Mouse (Mus musculus): ENCODE measurements around the gene Atad1. TPM values are rescaled to one million over a fixed set of nuclear protein-coding genes. Genes with fewer than 3 reads are reported as not detected.
"Not testable (repeated sequence)": the region's sequence is repeated elsewhere in the genome, so short reads cannot be mapped to it uniquely, and the experiment has no call there.

The Atad1 gene
- polyA plus RNA-seq, 1 experiment from 2014 or later = 123 TPM

GRCm38 (mm10) chr19:32710288-32710687 lies 29.3 kb downstream of the Atad1 start:
- H3K9me3 ChIP-seq (ENCODE audit: control insufficient read depth, low read length) = no peaks in the 10 kb centered on the region
- no peaks in the 10 kb centered on the region for H3K27me3 ChIP-seq (replicated peaks; ENCODE audit: control insufficient read depth, insufficient read depth, low read length)
- no peak overlapping the region for H3K9ac ChIP-seq (ENCODE audit: low read depth, low read length)
- H3K27ac ChIP-seq (ENCODE audit: low read depth, low read length) = no peak overlapping the region
- H3K4me2 ChIP-seq (ENCODE audit: low read length) = no peak overlapping the region; the same call in 1 of the 2 replicates
- WGBS = 72% methylated on average over 3 of the region's 3 CpGs
- H3K36me3 ChIP-seq (ENCODE audit: control insufficient read depth, insufficient read depth, low read length) = peaks cover 10% of the 10 kb centered on the region; the same call in 1 of the 2 replicates
- peaks cover 14% of the 10 kb centered on the region for H3K4me1 ChIP-seq (ENCODE audit: control insufficient read depth, insufficient read depth, low read depth, low read length)
- H3K4me3 ChIP-seq (ENCODE audit: low read length) = no peak overlapping the region
- ATAC-seq = no peak

- H3K36me3 ChIP-seq (ENCODE audit: control insufficient read depth, insufficient read depth, low read length) = peaks cover 12% of the 10 kb centered on the region; the same call in 1 of the 2 replicates
- H3K4me1 ChIP-seq (ENCODE audit: control insufficient read depth, insufficient read depth, low read depth, low read length) = peaks cover 14% of the 10 kb centered on the region
Observed at GRCm38 (mm10) chr19:32708996-32709395, 30.6 kb downstream of the Atad1 start.

GRCm38 (mm10) chr19:32702191-32702590 lies 37.4 kb downstream of the Atad1 start:
- Histone ChIP-seq H3K4me2 (ENCODE audit: low read length) (no peak overlapping the region), H3K9ac (ENCODE audit: low read depth, low read length) (no peak overlapping the region), H3K27me3 (replicated peaks; ENCODE audit: control insufficient read depth, insufficient read depth, low read length) (no peaks in the 10 kb centered on the region), H3K36me3 (ENCODE audit: control insufficient read depth, insufficient read depth, low read length) (peaks cover 25% of the 10 kb centered on the region), H3K27ac (ENCODE audit: low read depth, low read length) (no peak overlapping the region), H3K4me3 (ENCODE audit: low read length) (no peak overlapping the region), H3K9me3 (ENCODE audit: control insufficient read depth, low read length) (no peaks in the 10 kb centered on the region), H3K4me1 (ENCODE audit: control insufficient read depth, insufficient read depth, low read depth, low read length) (no peaks in the 10 kb centered on the region)
- no peak for ATAC-seq
- 85% methylated on average over 3 of the region's 3 CpGs for WGBS

More at GRCm38 (mm10) chr19:32708996-32709395, 30.6 kb downstream of the Atad1 start:
- Histone ChIP-seq H3K4me3 (ENCODE audit: low read length) (no peak overlapping the region), H3K9ac (ENCODE audit: low read depth, low read length) (no peak overlapping the region), H3K4me2 (ENCODE audit: low read length) (no peak overlapping the region), H3K9me3 (ENCODE audit: control insufficient read depth, low read length) (no peaks in the 10 kb centered on the region), H3K27me3 (replicated peaks; ENCODE audit: control insufficient read depth, insufficient read depth, low read length) (no peaks in the 10 kb centered on the region), H3K27ac (ENCODE audit: low read depth, low read length) (no peak overlapping the region)
- ATAC-seq = no peak
- WGBS = 84% methylated on average over 5 of the region's 5 CpGs

- Histone ChIP-seq H3K36me3 (ENCODE audit: control insufficient read depth, insufficient read depth, low read length) (peaks cover 31% of the 10 kb centered on the region), H3K4me3 (ENCODE audit: low read length) (no peak overlapping the region), H3K4me1 (ENCODE audit: control insufficient read depth, insufficient read depth, low read depth, low read length) (no peaks in the 10 kb centered on the region), H3K9ac (ENCODE audit: low read depth, low read length) (no peak overlapping the region), H3K9me3 (ENCODE audit: control insufficient read depth, low read length) (no peaks in the 10 kb centered on the region), H3K27me3 (replicated peaks; ENCODE audit: control insufficient read depth, insufficient read depth, low read length) (no peaks in the 10 kb centered on the region), H3K4me2 (ENCODE audit: low read length) (no peak overlapping the region), H3K27ac (ENCODE audit: low read depth, low read length) (no peak overlapping the region)
- WGBS = 87% methylated on average over 2 of the region's 2 CpGs
- no peak for ATAC-seq
Observed at GRCm38 (mm10) chr19:32696674-32697073, 42.9 kb downstream of the Atad1 start.

GRCm38 (mm10) chr19:32689724-32690123 lies 49.9 kb downstream of the Atad1 start:
- no peak overlapping the region for H3K27ac ChIP-seq (ENCODE audit: low read depth, low read length)
- H3K9me3 ChIP-seq (ENCODE audit: control insufficient read depth, low read length) = no peaks in the 10 kb centered on the region
- no peak overlapping the region for H3K4me3 ChIP-seq (ENCODE audit: low read length)
- 67% methylated on average over 6 of the region's 6 CpGs for WGBS
- no peak for ATAC-seq
- H3K27me3 ChIP-seq (replicated peaks; ENCODE audit: control insufficient read depth, insufficient read depth, low read length) = no peaks in the 10 kb centered on the region
- no peak overlapping the region for H3K4me2 ChIP-seq (ENCODE audit: low read length)
- no peak overlapping the region for H3K9ac ChIP-seq (ENCODE audit: low read depth, low read length)
- H3K36me3 ChIP-seq (ENCODE audit: control insufficient read depth, insufficient read depth, low read length) = peaks cover 26% of the 10 kb centered on the region
- H3K4me1 ChIP-seq (ENCODE audit: control insufficient read depth, insufficient read depth, low read depth, low read length) = no peaks in the 10 kb centered on the region

- H3K9ac ChIP-seq (ENCODE audit: low read depth, low read length); H3K9me3 ChIP-seq (ENCODE audit: control insufficient read depth, low read length); H3K27me3 ChIP-seq (replicated peaks; ENCODE audit: control insufficient read depth, insufficient read depth, low read length); H3K4me1 ChIP-seq (ENCODE audit: control insufficient read depth, insufficient read depth, low read depth, low read length); H3K27ac ChIP-seq (ENCODE audit: low read depth, low read length); H3K4me3 ChIP-seq (ENCODE audit: low read length); ATAC-seq; H3K4me2 ChIP-seq (ENCODE audit: low read length): not testable (repeated sequence)
- 90% methylated on average over 3 of the region's 3 CpGs for WGBS
- peaks cover 17% of the 10 kb centered on the region for H3K36me3 ChIP-seq (ENCODE audit: control insufficient read depth, insufficient read depth, low read length)
Observed at GRCm38 (mm10) chr19:32688227-32688626, 51.4 kb downstream of the Atad1 start.

GRCm38 (mm10) chr19:32687721-32688120 lies 51.9 kb downstream of the Atad1 start:
- no peak overlapping the region for H3K27ac ChIP-seq (ENCODE audit: low read depth, low read length)
- 90% methylated on average over 5 of the region's 5 CpGs for WGBS
- H3K9ac ChIP-seq (ENCODE audit: low read depth, low read length) = no peak overlapping the region
- no peaks in the 10 kb centered on the region for H3K27me3 ChIP-seq (replicated peaks; ENCODE audit: control insufficient read depth, insufficient read depth, low read length)
- H3K4me3 ChIP-seq (ENCODE audit: low read length) = no peak overlapping the region
- ATAC-seq = no peak
- H3K4me1 ChIP-seq (ENCODE audit: control insufficient read depth, insufficient read depth, low read depth, low read length) = no peaks in the 10 kb centered on the region
- H3K4me2 ChIP-seq (ENCODE audit: low read length) = no peak overlapping the region
- H3K36me3 ChIP-seq (ENCODE audit: control insufficient read depth, insufficient read depth, low read length) = peaks cover 18% of the 10 kb centered on the region
- H3K9me3 ChIP-seq (ENCODE audit: control insufficient read depth, low read length) = no peaks in the 10 kb centered on the region

GRCm38 (mm10) chr19:32683081-32683480 lies 56.5 kb downstream of the Atad1 start:
- Histone ChIP-seq H3K27me3 (replicated peaks; ENCODE audit: control insufficient read depth, insufficient read depth, low read length) (no peaks in the 10 kb centered on the region), H3K9ac (ENCODE audit: low read depth, low read length) (no peak overlapping the region), H3K4me3 (ENCODE audit: low read length) (no peak overlapping the region), H3K36me3 (ENCODE audit: control insufficient read depth, insufficient read depth, low read length) (peaks cover 15% of the 10 kb centered on the region), H3K4me1 (ENCODE audit: control insufficient read depth, insufficient read depth, low read depth, low read length) (no peaks in the 10 kb centered on the region), H3K4me2 (ENCODE audit: low read length) (no peak overlapping the region), H3K27ac (ENCODE audit: low read depth, low read length) (no peak overlapping the region), H3K9me3 (ENCODE audit: control insufficient read depth, low read length) (no peaks in the 10 kb centered on the region)
- 91% methylated on average over 5 of the region's 5 CpGs for WGBS
- ATAC-seq = no peak

- ATAC-seq = no peak
- H3K4me3 ChIP-seq (ENCODE audit: low read length) = no peak overlapping the region
- WGBS = 98% methylated on average over 2 of the region's 2 CpGs
Observed at GRCm38 (mm10) chr19:32680894-32681293, 58.7 kb downstream of the Atad1 start.

GRCm38 (mm10) chr19:32675766-32676165 lies 63.8 kb downstream of the Atad1 start:
- H3K4me3 ChIP-seq (ENCODE audit: low read length) = no peak overlapping the region
- 96% methylated on average over 3 of the region's 3 CpGs for WGBS
- no peak for ATAC-seq
- H3K9ac ChIP-seq (ENCODE audit: low read depth, low read length) = no peak overlapping the region
- peaks cover 15% of the 10 kb centered on the region; the same call in 1 of the 2 replicates for H3K36me3 ChIP-seq (ENCODE audit: control insufficient read depth, insufficient read depth, low read length)
- no peaks in the 10 kb centered on the region for H3K27me3 ChIP-seq (replicated peaks; ENCODE audit: control insufficient read depth, insufficient read depth, low read length)
- H3K27ac ChIP-seq (ENCODE audit: low read depth, low read length) = no peak overlapping the region
- H3K9me3 ChIP-seq (ENCODE audit: control insufficient read depth, low read length) = no peaks in the 10 kb centered on the region
- no peaks in the 10 kb centered on the region for H3K4me1 ChIP-seq (ENCODE audit: control insufficient read depth, insufficient read depth, low read depth, low read length)
- no peak overlapping the region for H3K4me2 ChIP-seq (ENCODE audit: low read length)

More at GRCm38 (mm10) chr19:32680894-32681293, 58.7 kb downstream of the Atad1 start:
- Histone ChIP-seq H3K9me3 (ENCODE audit: control insufficient read depth, low read length) (no peaks in the 10 kb centered on the region), H3K27me3 (replicated peaks; ENCODE audit: control insufficient read depth, insufficient read depth, low read length) (no peaks in the 10 kb centered on the region), H3K36me3 (ENCODE audit: control insufficient read depth, insufficient read depth, low read length) (peaks cover 13% of the 10 kb centered on the region), H3K4me1 (ENCODE audit: control insufficient read depth, insufficient read depth, low read depth, low read length) (no peaks in the 10 kb centered on the region), H3K4me2 (ENCODE audit: low read length) (no peak overlapping the region), H3K27ac (ENCODE audit: low read depth, low read length) (no peak overlapping the region), H3K9ac (ENCODE audit: low read depth, low read length) (no peak overlapping the region)
